Comparison of ENCODE assay signal across 10 mouse cellular contexts in the genomic region with DNA sequence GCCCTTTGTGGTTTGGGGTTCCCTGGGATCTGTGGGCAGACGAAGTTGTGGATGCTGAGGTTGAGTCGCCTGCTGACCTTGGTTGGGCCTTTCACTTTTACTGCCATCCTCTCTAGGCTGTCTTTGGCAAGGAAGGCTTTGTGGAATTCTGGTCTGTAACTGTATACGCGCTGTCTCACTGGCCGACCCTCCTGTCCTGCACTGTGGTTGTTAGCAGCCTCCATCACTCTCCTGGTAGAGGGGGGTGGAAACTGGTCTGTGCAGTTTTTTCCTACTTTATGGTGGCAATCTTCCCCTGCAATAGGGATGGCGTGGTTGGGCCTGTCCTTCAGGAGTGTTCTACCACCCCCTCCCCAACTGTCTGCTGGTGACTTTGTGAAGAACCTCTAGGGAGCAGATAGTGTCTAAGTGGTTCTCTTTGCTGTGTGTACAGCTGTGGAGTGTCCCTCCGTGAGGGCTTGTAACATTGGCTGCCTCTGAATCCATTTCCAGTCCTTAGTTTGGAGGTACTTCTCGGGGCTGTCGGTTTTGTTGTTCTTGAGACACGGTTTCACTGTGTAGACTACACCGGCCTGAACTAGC. TPM values are rescaled to one million over a fixed set of nuclear protein-coding genes. Genes with fewer than 3 reads are reported as not detected.
DNase-seq lines count a peak whose midpoint lies in the region; ATAC-seq and TF ChIP-seq lines count a peak whose summit lies in the region.
"Had no signal": no experiment of that assay in that cellular context is flagged by ENCODE, and none has a peak within 500 bp of the region (broad histone marks: within the 10 kb centered on the region; RNA-seq: fewer than 3 reads in every experiment).

No protein-coding gene starts in this region.

- no peak for DNase-seq in kidney, postnatal 36 days
- no peak for DNase-seq in Patski (ENCODE audit: low read depth, low spot score)
- DNase-seq in hindbrain, postnatal 0 days (ENCODE audit: low spot score), result no peak
- DNase-seq: cerebellum, postnatal 14 days; right cerebral cortex, postnatal 25 days; thymus, postnatal 4 days had no signal

- CTCF ChIA-PET in Patski (lab: Charles Lee), result interaction anchor here (1.0 kb wide), 1 partner anchor 20 kb away, joined by 3 read pairs; no protein-coding TSS in a partner anchor

- H3K36me3 ChIP-seq in kidney, embryonic 14.5 days (ENCODE audit: control insufficient read depth, insufficient read depth, low read length), result peaks cover 20% of the 10 kb centered on the region
- H3K36me3 ChIP-seq in E14TG2a.4 (ENCODE audit: insufficient read depth, low read length), result peaks cover 27% of the 10 kb centered on the region
- peaks cover 9% of the 10 kb centered on the region; the same call in 1 of the 2 replicates for H3K36me3 ChIP-seq in hindbrain, postnatal 0 days (ENCODE audit: insufficient read depth, low read length)
- H3K36me3 ChIP-seq in midbrain, embryonic 15.5 days (replicated peaks), result peaks cover 11% of the 10 kb centered on the region

- peak overlapping the region; percentile 1; the same call in 1 of the 2 replicates for H3K27ac ChIP-seq in kidney, embryonic 14.5 days (ENCODE audit: low read depth, low read length)
- H3K27ac ChIP-seq in hindbrain, postnatal 0 days, result no peak overlapping the region
- no peak overlapping the region for H3K27ac ChIP-seq in midbrain, embryonic 15.5 days

- H3K4me2 ChIP-seq in kidney, embryonic 14.5 days (replicated peaks; ENCODE audit: low read depth, low read length), result no peak overlapping the region
- no peak overlapping the region for H3K4me2 ChIP-seq in hindbrain, postnatal 0 days (ENCODE audit: low read depth, low read length)
- H3K4me2 ChIP-seq in midbrain, embryonic 15.5 days, result no peak overlapping the region

- in situ Hi-C loops in Patski (cut with MboI; ENCODE audit: low pct_unique_long_range_greater_than_20kb), result no loop called here

- no peaks in the 10 kb centered on the region for H3K9me3 ChIP-seq in kidney, embryonic 14.5 days (ENCODE audit: control insufficient read depth, low read length)
- no peaks in the 10 kb centered on the region for H3K9me3 ChIP-seq in E14TG2a.4 (ENCODE audit: low read length)
- H3K9me3 ChIP-seq in hindbrain, postnatal 0 days (ENCODE audit: low read length), result no peaks in the 10 kb centered on the region
- no peaks in the 10 kb centered on the region for H3K9me3 ChIP-seq in midbrain, embryonic 15.5 days

- H3K4me1 ChIP-seq in kidney, embryonic 14.5 days (ENCODE audit: control insufficient read depth, insufficient read depth, low read length), result peaks cover 9% of the 10 kb centered on the region
- peaks cover 80% of the 10 kb centered on the region for H3K4me1 ChIP-seq in E14TG2a.4 (replicated peaks; ENCODE audit: low read depth, low read length)
- H3K4me1 ChIP-seq in hindbrain, postnatal 0 days (ENCODE audit: insufficient read depth, low read length), result no peaks in the 10 kb centered on the region
- no peaks in the 10 kb centered on the region for H3K4me1 ChIP-seq in midbrain, embryonic 15.5 days

- no peaks in the 10 kb centered on the region for H3K27me3 ChIP-seq in kidney, embryonic 14.5 days (ENCODE audit: control insufficient read depth, insufficient read depth, low read length)
- H3K27me3 ChIP-seq in E14TG2a.4 (ENCODE audit: insufficient read depth, low read length), result no peaks in the 10 kb centered on the region
- H3K27me3 ChIP-seq in Patski, result no peaks in the 10 kb centered on the region
- H3K27me3 ChIP-seq in hindbrain, postnatal 0 days (ENCODE audit: insufficient read depth, low read length), result no peaks in the 10 kb centered on the region
- H3K27me3 ChIP-seq in midbrain, embryonic 15.5 days (replicated peaks), result no peaks in the 10 kb centered on the region

- H3K9ac ChIP-seq in kidney, embryonic 14.5 days (ENCODE audit: low read depth, low read length), result no peak overlapping the region
- H3K9ac ChIP-seq in hindbrain, postnatal 0 days (replicated peaks; ENCODE audit: low read length), result no peak overlapping the region
- no peak overlapping the region for H3K9ac ChIP-seq in midbrain, embryonic 15.5 days

- no peak overlapping the region for H3K4me3 ChIP-seq in kidney, embryonic 14.5 days (ENCODE audit: low read length)
- H3K4me3 ChIP-seq in E14TG2a.4 (replicated peaks; ENCODE audit: low read length), result peak overlapping the region; percentile 57
- H3K4me3 ChIP-seq in hindbrain, postnatal 0 days (ENCODE audit: low read length), result no peak overlapping the region
- no peak overlapping the region for H3K4me3 ChIP-seq in midbrain, embryonic 15.5 days

- WGBS in kidney, embryonic 14.5 days, result 38% methylated on average over 11 of the region's 11 CpGs
- 80% methylated on average over 11 of the region's 11 CpGs for WGBS in hindbrain, postnatal 0 days
- WGBS in midbrain, embryonic 15.5 days, result 80% methylated on average over 11 of the region's 11 CpGs

- peak; percentile 48 for ATAC-seq in kidney, embryonic 14.5 days (ENCODE audit: low FRiP score, low TSS enrichment)
- ATAC-seq in Patski, result peak; percentile 14
- 0 out of 2 replicates have a peak, but pooled peaks have one; percentile 31 for ATAC-seq in hindbrain, postnatal 0 days
- no peak for ATAC-seq in midbrain, embryonic 15.5 days (replicated peaks)
- no peak for ATAC-seq in inflammation-experienced regulatory T-cells, adult 6 months

- POLR2A ChIA-PET in Patski (lab: Charles Lee), result interaction anchor here (0.7 to 1.2 kb wide), 3 partner anchors 9 to 42 kb away, joined by 3 read pairs; a partner anchor contains a TSS

- TF ChIP-seq CTCF in E14TG2a.4 (conservative IDR thresholded peaks at IDR 0.05; ENCODE audit: low read length) (no peak), Patski (IDR thresholded peaks at IDR 0.05) (no peak)
- no peak for TF ChIP-seq CTCF in hindbrain, postnatal 0 days (IDR thresholded peaks at IDR 0.05; ENCODE audit: low read depth)

RNA-seq across cellular contexts. Expression of a gene that starts 14.4 kb away (rescaled TPM):
- polyA plus RNA-seq in kidney, embryonic 14.5 days (2014; fragmentation: Nextera tagmentation; extraction: Ambion mirVana), result 1.6 and 1.9 TPM in 2 replicates
- not detected for polyA plus RNA-seq in Patski (2021)
- total RNA-seq in hindbrain, postnatal 0 days (2014; rRNA removed), result 4.0 and 6.8 TPM in 2 replicates
- polyA plus RNA-seq in hindbrain, postnatal 0 days (2015; fragmentation: Nextera tagmentation; extraction: Ambion mirVana), result 5.9 and 7.1 TPM in 2 replicates
- 1.9 and 2.3 TPM in 2 replicates for polyA plus RNA-seq in midbrain, embryonic 15.5 days (2015; fragmentation: Nextera tagmentation; extraction: Ambion mirVana)
- not detected for polyA plus RNA-seq in inflammation-experienced regulatory T-cells, adult 6 months (2017; shearing (Covaris generic))

RNA-seq across cellular contexts. Expression of a gene that starts 39.3 kb away (rescaled TPM):
- 10.5 and 10.7 TPM in 2 replicates for polyA plus RNA-seq in kidney, embryonic 14.5 days (2014; fragmentation: Nextera tagmentation; extraction: Ambion mirVana)
- polyA plus RNA-seq in Patski (2021), result 21.5 TPM
- total RNA-seq in hindbrain, postnatal 0 days (2014; rRNA removed), result 11.6 and 13.9 TPM in 2 replicates
- polyA plus RNA-seq in hindbrain, postnatal 0 days (2015; fragmentation: Nextera tagmentation; extraction: Ambion mirVana), result 1.6 and 1.8 TPM in 2 replicates
- 3.8 and 4.1 TPM in 2 replicates for polyA plus RNA-seq in midbrain, embryonic 15.5 days (2015; fragmentation: Nextera tagmentation; extraction: Ambion mirVana)
- 1 to 10 TPM; 2.9 to 4.9 (median 4.8) TPM for polyA plus RNA-seq in inflammation-experienced regulatory T-cells, adult 6 months (2017; shearing (Covaris generic))

RNA-seq across cellular contexts. Expression of a gene that starts 42.1 kb away (rescaled TPM):
- 37.0 and 39.2 TPM in 2 replicates for polyA plus RNA-seq in kidney, embryonic 14.5 days (2014; fragmentation: Nextera tagmentation; extraction: Ambion mirVana)
- polyA plus RNA-seq in Patski (2021), result 200 TPM
- 108 and 134 TPM in 2 replicates for total RNA-seq in hindbrain, postnatal 0 days (2014; rRNA removed)
- polyA plus RNA-seq in hindbrain, postnatal 0 days (2015; fragmentation: Nextera tagmentation; extraction: Ambion mirVana), result 67.8 and 74.6 TPM in 2 replicates
- 54.6 and 57.9 TPM in 2 replicates for polyA plus RNA-seq in midbrain, embryonic 15.5 days (2015; fragmentation: Nextera tagmentation; extraction: Ambion mirVana)
- 1 to 10 TPM; 1.0 to 2.7 (median 1.3) TPM for polyA plus RNA-seq in inflammation-experienced regulatory T-cells, adult 6 months (2017; shearing (Covaris generic))

RNA-seq across cellular contexts. Expression of a gene that starts 42.1 kb away (rescaled TPM):
- polyA plus RNA-seq in kidney, embryonic 14.5 days (2014; fragmentation: Nextera tagmentation; extraction: Ambion mirVana), result 128 and 197 TPM in 2 replicates
- 530 TPM for polyA plus RNA-seq in Patski (2021)
- 289 and 299 TPM in 2 replicates for total RNA-seq in hindbrain, postnatal 0 days (2014; rRNA removed)
- 412 and 450 TPM in 2 replicates for polyA plus RNA-seq in hindbrain, postnatal 0 days (2015; fragmentation: Nextera tagmentation; extraction: Ambion mirVana)
- polyA plus RNA-seq in midbrain, embryonic 15.5 days (2015; fragmentation: Nextera tagmentation; extraction: Ambion mirVana), result 392 and 438 TPM in 2 replicates
- polyA plus RNA-seq in inflammation-experienced regulatory T-cells, adult 6 months (2017; shearing (Covaris generic)), result 10 to 100 TPM; 44.8 to 78.4 (median 66.5) TPM

Comparison
In these comparisons a context has a peak if more than half of its experiments do, and no peak if none do; other contexts are left out.
1. ATAC-seq: peak in kidney, embryonic 14.5 days (single experiment), Patski (single experiment) and hindbrain, postnatal 0 days (single experiment); none in midbrain, embryonic 15.5 days (single experiment) and inflammation-experienced regulatory T-cells, adult 6 months (single experiment).
2. RNA of a gene that starts 42.1 kb away (polyA plus RNA-seq): 200 TPM in Patski (single experiment), 67.8 to 74.6 TPM in hindbrain, postnatal 0 days, 54.6 to 57.9 TPM in midbrain, embryonic 15.5 days and 37.0 to 39.2 TPM in kidney, embryonic 14.5 days; 1.0 to 2.7 TPM in inflammation-experienced regulatory T-cells, adult 6 months; every median in the first group is over 10 times any median in the second.